Mouse (Mus musculus) bone marrow macrophage, adult 2 months (primary cell): Measurements from ENCODE around the gene Vgll4.

ENCODE experiments used
- CTCF ChIP-seq: IDR thresholded peaks from 2 replicates; pipeline ENCODE4 v1.5.1; 2012; ENCODE audit warnings: low read depth, mild to moderate bottlenecking, low read length, moderate library complexity
- POLR2A ChIP-seq: IDR thresholded peaks from 2 replicates; pipeline ENCODE4 v1.6.1; 2012; ENCODE audit warnings: mild to moderate bottlenecking, low read depth, low read length, borderline replicate concordance

- TF ChIP-seq CTCF: no peak
- TF ChIP-seq POLR2A: no peak
Observed at GRCm38 (mm10) chr6:114911540-114911939, 58.3 kb downstream of the Vgll4 start.
